Mouse (Mus musculus) cerebellum, adult 2 months (tissue): ENCODE results near the gene Rprd2. TPM values are rescaled to one million over a fixed set of nuclear protein-coding genes. Genes with fewer than 3 reads are reported as not detected.
"Not testable (repeated sequence)": the region's sequence is repeated elsewhere in the genome, so short reads cannot be mapped to it uniquely, and the experiment has no call there.

Source experiments
- DNase-seq, 2 experiments: peaks; one replicate each; pipeline ENCODE4 v3.0.0; 2021
- H3K27ac ChIP-seq: fragments of 200-500 bp; 2 replicates; pipeline ENCODE4 v1.5.1; 2012; ENCODE audit warnings: low read length, control low read depth, inconsistent platforms; ENCODE audit not compliant: insufficient read depth
- H3K27me3 ChIP-seq: fragments of 200-500 bp; 2 replicates; pipeline ENCODE4 v1.6.1; 2012; ENCODE audit warnings: inconsistent platforms, mild to moderate bottlenecking, low read length, moderate library complexity; ENCODE audit not compliant: control insufficient read depth, insufficient read depth
- H3K4me1 ChIP-seq: fragments of 200-500 bp; 2 replicates; pipeline ENCODE4 v1.6.1; 2011; ENCODE audit warnings: low read length; ENCODE audit not compliant: control insufficient read depth, insufficient read depth
- H3K4me3 ChIP-seq: fragments of 200-500 bp; replicated peaks from 2 replicates; pipeline ENCODE3; 2011; ENCODE audit warnings: mild to moderate bottlenecking, low read depth, low read length, control low read depth; ENCODE audit not compliant: insufficient read depth
- CTCF ChIP-seq: fragments of 200-500 bp; IDR thresholded peaks from 2 replicates; pipeline ENCODE4 v1.5.1; 2011; ENCODE audit warnings: low read depth, mild to moderate bottlenecking, control low read depth, low read length, moderate library complexity, borderline replicate concordance; ENCODE audit not compliant: insufficient read depth
- POLR2A ChIP-seq: fragments of 200-500 bp; IDR thresholded peaks from 2 replicates; pipeline ENCODE4 v1.6.1; 2011; ENCODE audit warnings: low read length, control low read depth, borderline replicate concordance; ENCODE audit not compliant: insufficient read depth
- WGBS: fragments of 180-500 bp; shearing (Covaris S2); methylation state at CpG from one replicate; pipeline ENCODE4 v1.1.7; 2018; 5-methylcytosine and 5-hydroxymethylcytosine counted together
- polyA plus RNA-seq: library from polyadenylated mRNA; depleted of rRNA; stranded (reverse); fragments of >200 nt; gene quantifications from 2 replicates; pipeline ENCODE4 v1.2.3, GENCODE M21; 2012

The Rprd2 gene
- polyA plus RNA-seq, 1 experiment, result 27.4 TPM

GRCm38 (mm10) chr3:95808384-95808783, 10.3 kb downstream of the Rprd2 start:
- Histone ChIP-seq H3K4me3 (no peak overlapping the region), H3K27ac (no peak overlapping the region), H3K4me1 (no peaks in the 10 kb centered on the region; the same call in 1 of the 2 replicates), H3K27me3 (no peaks in the 10 kb centered on the region)
- TF ChIP-seq POLR2A (no peak), CTCF (no peak)
- DNase-seq, result no peak
- 13% methylated on average over 2 of the region's 2 CpGs for WGBS

DNA sequence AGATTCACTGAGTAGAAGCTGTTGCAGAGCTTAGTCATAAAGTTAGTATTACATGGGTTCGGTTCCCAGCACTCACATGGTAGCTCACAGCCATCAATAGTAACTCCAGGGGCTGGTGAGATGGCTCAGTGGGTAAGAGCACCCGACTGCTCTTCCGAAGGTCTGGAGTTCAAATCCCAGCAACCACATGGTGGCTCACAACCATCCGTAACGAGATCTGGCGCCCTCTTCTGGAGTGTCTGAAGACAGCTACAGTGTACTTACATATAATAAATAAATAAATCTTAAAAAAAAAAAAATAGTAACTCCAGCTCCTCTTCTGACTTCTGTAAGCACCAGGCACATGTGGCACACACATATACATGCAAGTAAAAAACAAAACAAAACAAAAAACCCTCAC, 11.0 kb downstream of the Rprd2 start:
- not testable (repeated sequence) for DNase-seq
- WGBS, result 83% methylated on average over 6 of the region's 6 CpGs

GRCm38 (mm10) chr3:95806677-95807076, 12.0 kb downstream of the Rprd2 start:
- no peaks in the 10 kb centered on the region for H3K27me3 ChIP-seq
- TF ChIP-seq CTCF (no peak), POLR2A (no peak)
- WGBS, result 78% methylated on average over 1 of the region's 1 CpGs
- H3K4me1 ChIP-seq, result no peaks in the 10 kb centered on the region; the same call in 1 of the 2 replicates
- H3K4me3 ChIP-seq, result no peak overlapping the region
- H3K27ac ChIP-seq, result no peak overlapping the region
- no peak for DNase-seq

More for the DNA sequence above, 11.0 kb downstream of the Rprd2 start:
- not testable (repeated sequence) for H3K4me3 ChIP-seq, H3K4me1 ChIP-seq, H3K27me3 ChIP-seq, H3K27ac ChIP-seq

DNA sequence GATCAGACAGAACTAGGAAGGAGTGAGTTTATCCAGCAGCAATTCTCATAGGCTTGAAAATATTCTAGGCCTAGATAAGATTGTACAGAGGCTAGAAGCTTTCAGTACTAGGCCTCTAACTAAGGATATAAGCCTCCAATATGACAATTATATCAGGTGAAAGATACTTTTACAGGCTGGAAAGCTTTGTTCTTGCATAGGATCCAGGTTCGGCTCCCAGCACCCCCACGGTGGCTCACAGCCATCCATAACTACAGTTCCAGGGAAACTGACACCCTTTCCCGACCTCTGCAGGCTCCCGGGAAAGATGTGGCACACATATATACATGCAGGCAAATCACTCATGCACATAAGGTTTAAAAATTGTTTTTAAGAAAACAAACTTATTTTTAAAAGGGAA, 14.8 kb downstream of the Rprd2 start:
- no peaks in the 10 kb centered on the region for H3K27me3 ChIP-seq
- TF ChIP-seq POLR2A (no peak), CTCF (no peak)
- 94% methylated on average over 4 of the region's 4 CpGs for WGBS
- H3K4me1 ChIP-seq, result peaks cover 2% of the 10 kb centered on the region; the same call in 1 of the 2 replicates
- H3K27ac ChIP-seq, result no peak overlapping the region
- DNase-seq, result no peak
- no peak overlapping the region for H3K4me3 ChIP-seq

DNA sequence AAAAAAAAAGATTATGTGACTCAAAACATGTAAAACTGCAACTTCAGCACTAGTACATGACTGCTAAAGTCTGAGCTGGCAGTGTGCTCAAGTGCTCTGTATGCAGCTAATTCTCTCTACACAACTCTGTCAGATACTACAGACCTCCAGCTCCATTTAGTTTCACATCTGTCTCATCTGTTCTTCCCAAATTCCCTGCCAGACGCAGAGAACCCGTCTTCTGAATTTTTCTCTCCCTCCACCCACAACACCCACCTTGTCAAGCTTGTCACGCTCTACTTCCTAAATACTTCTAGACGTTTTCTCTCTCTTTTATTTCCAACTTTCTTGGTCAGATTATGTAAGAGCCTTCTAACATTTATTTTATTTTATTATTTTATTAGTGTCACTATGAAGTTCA, 19.9 kb downstream of the Rprd2 start:
- H3K27ac ChIP-seq, result no peak overlapping the region
- 75% methylated on average over 4 of the region's 4 CpGs for WGBS
- peaks cover 2% of the 10 kb centered on the region for H3K4me1 ChIP-seq
- no peak for DNase-seq
- no peak overlapping the region for H3K4me3 ChIP-seq
- no peak for TF ChIP-seq POLR2A
- no peak for TF ChIP-seq CTCF
- no peaks in the 10 kb centered on the region for H3K27me3 ChIP-seq

- TF ChIP-seq POLR2A (no peak), CTCF (no peak)
These were observed 24.4 kb downstream of the Rprd2 start for GRCm38 (mm10) chr3:95794299-95794698.

GRCm38 (mm10) chr3:95793662-95794061, 25.0 kb downstream of the Rprd2 start:
- TF ChIP-seq POLR2A (no peak), CTCF (no peak)
- DNase-seq, result no peak
- Histone ChIP-seq H3K4me1 (no peaks in the 10 kb centered on the region; the same call in none of the 2 replicates), H3K27ac (no peak overlapping the region), H3K27me3 (no peaks in the 10 kb centered on the region), H3K4me3 (no peak overlapping the region)
- 88% methylated on average over 2 of the region's 2 CpGs for WGBS

More at GRCm38 (mm10) chr3:95794299-95794698, 24.4 kb downstream of the Rprd2 start:
- Histone ChIP-seq H3K27me3 (no peaks in the 10 kb centered on the region), H3K27ac (no peak overlapping the region), H3K4me1 (no peaks in the 10 kb centered on the region; the same call in none of the 2 replicates), H3K4me3 (no peak overlapping the region)
- WGBS, result 84% methylated on average over 1 of the region's 1 CpGs
- no peak for DNase-seq

DNA sequence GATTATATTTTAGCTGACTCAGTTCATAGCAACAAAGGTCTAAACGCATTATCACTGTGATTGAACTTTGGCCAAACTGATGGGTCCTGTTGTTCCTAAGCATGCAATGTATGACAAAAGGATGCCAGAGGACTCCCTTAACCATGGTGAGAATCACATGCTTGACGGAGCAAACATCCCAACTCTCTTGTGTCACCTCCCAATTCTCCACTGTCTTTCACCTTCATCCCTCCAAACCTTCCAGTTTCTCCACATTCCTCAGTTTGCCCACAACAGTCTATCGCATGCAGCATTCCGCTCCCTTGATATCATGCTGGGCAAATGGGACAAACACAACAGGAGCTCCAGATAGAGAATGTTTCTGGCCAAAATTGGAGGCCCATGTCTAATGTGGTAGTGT, 33.2 kb downstream of the Rprd2 start:
- no peak overlapping the region for H3K4me3 ChIP-seq
- whole genome bisulfite sequencing, result 38% methylated on average over 4 of the region's 4 CpGs
- TF ChIP-seq POLR2A (no peak), CTCF (no peak)
- no peak overlapping the region for H3K27ac ChIP-seq
- DNase-seq, result no peak
- no peaks in the 10 kb centered on the region for H3K27me3 ChIP-seq
- no peaks in the 10 kb centered on the region for H3K4me1 ChIP-seq
